Mouse (Mus musculus) monocyte, adult 2 months (primary cell): ENCODE data around the gene Zfp54.
"Not testable (repeated sequence)": the region's sequence is repeated elsewhere in the genome, so short reads cannot be mapped to it uniquely, and the experiment has no call there.

Source experiments
- DNase-seq, 2 experiments: peaks; one replicate each; pipeline ENCODE4 v3.0.0; 2022; ENCODE audit warnings: low spot score in 2 of 2, low read depth in 1 of 2

Gene Zfp54

DNA sequence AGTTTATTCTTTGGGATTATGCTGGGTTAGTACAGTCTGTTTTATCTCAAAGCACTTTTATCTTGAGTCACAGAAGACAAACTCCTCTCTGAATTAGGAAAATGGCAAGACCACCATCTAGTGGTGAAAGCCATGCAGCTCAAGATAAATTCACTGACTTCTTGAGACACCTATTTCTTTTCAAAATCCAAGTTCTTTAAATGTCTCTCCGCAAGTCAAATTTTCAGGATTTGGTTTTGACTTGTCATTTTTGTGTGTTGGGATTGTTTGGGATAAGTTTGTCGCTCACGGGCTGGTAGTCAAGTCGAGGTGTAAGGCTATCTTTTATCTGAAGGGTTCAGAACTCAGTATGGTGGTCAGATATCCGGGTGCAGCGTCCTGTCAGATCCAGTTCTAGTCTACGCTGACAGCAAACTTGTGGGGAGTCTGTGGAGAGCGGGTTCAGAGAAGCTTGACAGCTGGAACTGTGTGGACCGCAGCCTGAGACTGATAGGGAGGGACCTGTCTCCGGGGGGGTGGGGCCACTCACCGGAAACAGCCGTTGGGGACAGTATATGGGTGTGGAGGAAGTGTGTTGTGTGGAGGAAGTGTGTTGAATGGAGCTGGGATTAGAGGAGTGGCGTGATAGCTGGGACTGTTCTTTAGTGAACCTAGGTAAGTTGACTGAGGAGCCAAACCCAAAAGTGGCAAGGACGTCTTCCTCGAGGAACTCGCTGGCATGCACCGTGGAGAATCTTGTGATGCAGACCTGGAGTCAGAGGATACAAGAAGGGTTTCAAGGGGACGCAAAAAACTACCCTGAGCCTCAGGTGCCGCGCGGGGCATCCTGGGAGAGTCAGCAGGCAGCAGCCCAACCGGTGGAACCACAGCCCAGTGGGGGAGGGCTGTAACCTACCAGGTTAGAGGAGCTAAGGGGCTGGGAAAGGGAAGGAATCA is at the start of gene Zfp54:
Gene Zfp54 (plus strand): TSS at position 564 of the 936 bp plus-strand sequence.
- peak; percentile 17 to 21 for DNase-seq

DNA sequence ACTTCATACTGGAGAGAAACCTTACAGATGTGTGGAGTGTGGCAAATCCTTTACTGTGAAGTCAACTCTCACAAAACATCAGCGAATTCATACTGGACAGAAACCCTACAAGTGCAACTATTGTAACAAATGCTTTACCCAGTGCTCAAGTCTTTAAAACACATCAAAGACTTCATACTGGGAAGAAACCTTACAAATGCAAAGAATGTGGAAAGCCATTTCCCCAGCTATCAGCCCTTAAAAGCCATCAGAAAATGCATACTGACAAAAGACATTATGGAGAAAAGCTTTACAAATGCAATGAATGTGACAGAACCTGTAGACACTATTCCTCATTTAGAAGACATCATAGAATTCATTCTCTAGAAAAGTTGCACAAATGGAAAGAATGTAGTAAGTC is 47.7 kb upstream of the Zfp54 start:
- no peak for DNase-seq

DNA sequence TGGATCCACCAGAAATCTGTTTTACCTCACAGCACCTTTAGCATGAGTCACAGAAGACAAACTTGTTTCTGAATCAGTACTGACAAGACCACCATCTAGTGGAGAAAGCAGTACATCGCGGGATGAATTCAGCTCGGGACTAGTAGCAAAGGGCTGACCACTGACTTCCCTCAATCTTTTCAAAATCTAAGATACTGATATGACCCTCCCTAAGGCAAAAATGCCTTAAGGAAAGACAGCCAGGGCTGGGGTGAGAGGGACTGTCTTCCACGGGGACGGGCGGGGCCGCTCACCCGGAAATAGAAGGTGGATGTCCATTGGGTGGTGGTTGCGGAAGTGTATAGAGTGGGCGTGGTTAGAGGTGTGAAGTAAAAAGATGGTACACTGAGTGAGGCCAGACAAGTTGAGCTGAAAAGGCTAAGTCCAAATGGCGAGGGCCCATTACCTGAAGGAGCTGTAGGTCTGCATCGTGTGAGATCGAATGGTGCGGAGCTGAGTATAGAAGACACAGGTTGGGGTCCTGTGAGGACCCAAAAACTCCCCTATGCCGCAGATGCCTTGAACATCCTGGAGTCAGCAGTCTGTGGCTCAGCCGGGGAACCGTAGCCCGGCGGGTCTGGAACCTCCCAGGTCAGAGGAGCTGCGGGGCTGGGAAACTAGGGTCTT is 39.5 kb upstream of the Zfp54 start, which contains the start of gene Zfp677:
Gene Zfp677 (plus strand): TSS at position 358 of the 666 bp plus-strand sequence.
- peak; percentile 30 to 49 for DNase-seq

DNA sequence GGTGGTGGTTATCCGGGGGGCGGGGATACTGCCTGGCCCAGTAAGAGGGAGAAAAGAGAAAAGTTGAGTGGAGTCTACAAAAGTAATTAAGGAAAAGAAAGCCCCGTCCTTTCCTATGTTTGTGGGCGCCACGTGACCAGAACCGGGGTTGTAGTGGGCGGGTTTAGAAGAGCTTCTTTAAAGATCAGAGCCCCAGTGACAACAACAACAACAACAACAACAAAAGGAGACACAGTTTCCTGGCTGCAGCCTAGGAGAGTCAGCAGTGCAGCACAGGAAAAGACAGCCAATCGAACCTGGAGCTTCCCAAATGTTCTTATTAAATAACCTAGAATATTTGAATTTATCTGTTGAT is 39.0 kb upstream of the Zfp54 start:
- DNase-seq: no peak

DNA sequence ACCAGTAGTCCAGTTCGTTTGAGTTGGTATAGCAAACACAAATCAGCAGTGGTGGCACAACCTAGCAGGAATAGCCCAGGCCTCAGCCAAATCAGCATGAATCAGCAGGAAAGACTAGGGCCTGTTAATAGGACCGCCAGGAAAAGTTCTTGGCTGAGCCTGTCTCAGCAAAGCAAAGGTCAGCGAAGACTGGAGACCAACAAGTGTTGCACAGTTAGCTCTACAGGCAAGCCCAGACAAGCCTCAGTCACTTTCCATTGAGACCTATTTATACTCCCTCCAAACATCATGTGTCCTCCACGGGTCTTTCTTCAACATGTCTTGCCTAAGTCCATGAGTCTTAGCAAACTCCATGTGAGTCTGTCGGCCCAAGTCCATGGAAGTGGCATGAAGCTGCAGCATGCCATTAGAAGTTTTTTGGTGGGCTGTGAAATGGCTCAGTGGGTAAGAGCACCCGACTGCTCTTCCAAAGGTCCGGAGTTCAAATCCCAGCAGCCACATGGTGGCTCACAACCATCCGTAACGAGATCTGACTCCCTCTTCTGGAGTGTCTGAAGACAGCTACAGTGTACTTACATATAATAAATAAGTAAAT is 15.9 kb downstream of the Zfp54 start:
- DNase-seq: not testable (repeated sequence)

DNA sequence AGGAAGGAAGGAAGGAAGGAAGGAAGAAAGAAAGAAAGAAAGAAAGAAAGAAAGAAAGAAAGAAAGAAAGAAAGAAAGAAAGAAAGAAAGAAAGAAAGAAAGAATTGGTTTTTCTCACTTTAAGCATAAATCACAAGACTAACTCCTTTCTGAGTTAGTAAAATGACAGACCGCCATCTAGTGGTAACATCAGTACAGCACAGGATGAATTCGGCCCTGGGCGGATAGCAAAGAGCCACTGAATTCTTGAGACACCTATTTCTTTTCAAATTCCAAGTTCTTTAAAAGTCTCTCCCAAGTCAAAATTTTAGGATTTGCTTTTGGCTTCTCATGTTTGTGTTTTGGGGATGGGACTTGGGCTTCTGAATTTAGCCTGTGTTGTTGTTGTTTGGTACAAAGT is 26.6 kb downstream of the Zfp54 start:
- peak; percentile 45 to 57 for DNase-seq

DNA sequence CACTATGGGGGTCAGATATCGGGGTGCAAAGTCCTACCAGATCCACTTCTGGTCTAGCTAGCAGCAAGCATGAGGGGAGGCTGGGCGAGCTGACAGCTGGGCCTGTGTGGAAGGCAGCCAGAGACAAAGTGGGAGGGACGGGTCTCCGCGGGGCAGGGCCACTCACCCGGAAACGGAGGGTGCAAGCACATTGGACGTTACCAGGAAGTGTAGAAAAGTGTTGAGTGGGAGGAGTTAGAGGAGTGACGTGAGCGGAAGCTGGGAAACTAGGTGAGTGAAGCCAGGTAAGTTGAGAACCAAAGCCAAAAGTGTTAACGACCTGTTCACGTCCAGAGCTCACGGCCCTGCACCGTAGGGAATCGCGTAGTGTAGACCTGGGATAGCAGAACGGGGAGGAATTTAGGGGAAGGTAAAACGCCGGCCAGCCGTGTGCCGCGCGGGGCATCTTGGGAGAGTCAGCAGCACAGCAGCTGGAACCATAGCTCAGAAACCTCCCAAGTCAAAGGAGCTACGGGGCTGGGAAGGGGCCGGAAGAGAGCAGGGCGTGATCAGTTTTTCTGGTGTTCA is 27.2 kb downstream of the Zfp54 start, which contains the start of gene Zfp51:
Gene Zfp51 (plus strand): TSS at position 237 of the 567 bp plus-strand sequence.
- peak; percentile 80 to 87 for DNase-seq

DNA sequence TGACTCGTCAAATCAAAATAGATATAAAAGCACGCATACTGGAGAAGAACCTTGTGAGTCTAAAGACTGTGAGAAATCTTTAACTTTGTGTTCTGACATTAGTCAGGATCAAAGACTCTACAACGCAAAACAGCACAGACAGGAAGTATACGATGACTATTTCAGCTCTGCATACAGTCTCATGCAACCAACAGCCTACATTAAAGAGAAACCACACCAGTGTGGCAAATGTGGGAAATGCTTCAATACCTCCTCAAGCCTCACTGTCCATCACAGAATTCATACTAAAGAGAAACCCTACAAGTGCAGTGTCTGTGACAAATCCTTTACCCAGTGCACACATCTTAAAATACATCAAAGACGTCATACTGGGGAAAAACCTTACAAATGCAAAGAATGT is 40.5 kb downstream of the Zfp54 start:
- DNase-seq: no peak

DNA sequence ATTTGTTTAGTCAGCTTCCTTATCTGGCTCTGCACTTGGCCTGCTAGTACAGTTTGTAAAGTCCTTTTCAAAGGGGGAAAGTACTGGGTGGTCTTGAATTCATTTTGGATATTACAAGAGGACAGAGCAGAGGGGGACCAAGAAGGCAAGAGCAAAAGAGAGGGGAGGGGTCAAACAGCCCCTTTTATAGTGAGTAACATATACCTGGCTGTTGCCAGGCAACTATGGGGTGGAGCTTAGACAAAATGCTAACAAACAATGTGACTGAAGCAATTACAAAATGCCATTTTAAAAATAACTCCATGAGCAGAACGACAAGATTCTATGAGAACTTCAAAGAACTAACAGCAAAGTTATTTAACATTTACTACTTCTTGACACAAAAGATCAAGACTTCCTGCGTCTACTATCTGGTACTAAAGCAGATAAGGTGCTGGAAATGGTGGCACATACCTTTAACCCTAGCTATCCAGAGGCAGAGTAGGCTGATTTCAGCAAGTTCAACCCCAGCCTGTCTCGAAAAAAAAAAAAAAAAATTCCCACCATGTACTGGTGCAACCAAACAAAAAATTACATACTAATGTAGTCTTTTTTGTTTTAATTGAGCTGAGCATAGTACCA is 49.1 kb downstream of the Zfp54 start:
- DNase-seq: no peak

DNA sequence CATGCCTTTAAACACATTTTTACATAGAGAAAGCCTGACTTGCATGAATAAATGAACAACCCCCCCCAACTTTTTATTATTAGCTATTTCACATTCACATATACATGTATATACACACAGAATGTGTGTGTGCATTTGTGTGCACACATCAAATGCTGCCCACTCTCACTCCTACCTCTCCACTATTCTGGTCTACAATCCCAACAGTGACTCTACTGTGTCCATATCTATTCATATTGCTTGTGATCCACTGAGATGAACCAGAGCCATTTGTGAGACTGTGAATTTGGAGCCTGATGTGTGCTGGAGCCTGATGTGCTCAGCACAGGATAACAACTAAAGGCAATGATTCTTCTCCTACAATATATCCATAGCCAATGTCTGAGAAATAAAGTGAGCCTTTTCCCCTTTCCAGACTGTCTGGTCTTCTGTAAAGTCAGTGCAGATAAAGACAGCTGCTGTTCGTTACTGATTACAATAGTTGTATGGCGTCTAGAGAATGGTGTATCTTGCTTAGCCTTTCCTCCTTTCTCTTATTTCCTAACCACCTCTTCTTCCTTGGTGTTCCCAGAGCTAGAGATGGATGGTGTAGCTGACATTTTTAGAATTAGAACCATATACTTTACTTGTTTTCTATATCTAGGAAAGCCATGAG is 49.8 kb downstream of the Zfp54 start:
- no peak for DNase-seq

DNA sequence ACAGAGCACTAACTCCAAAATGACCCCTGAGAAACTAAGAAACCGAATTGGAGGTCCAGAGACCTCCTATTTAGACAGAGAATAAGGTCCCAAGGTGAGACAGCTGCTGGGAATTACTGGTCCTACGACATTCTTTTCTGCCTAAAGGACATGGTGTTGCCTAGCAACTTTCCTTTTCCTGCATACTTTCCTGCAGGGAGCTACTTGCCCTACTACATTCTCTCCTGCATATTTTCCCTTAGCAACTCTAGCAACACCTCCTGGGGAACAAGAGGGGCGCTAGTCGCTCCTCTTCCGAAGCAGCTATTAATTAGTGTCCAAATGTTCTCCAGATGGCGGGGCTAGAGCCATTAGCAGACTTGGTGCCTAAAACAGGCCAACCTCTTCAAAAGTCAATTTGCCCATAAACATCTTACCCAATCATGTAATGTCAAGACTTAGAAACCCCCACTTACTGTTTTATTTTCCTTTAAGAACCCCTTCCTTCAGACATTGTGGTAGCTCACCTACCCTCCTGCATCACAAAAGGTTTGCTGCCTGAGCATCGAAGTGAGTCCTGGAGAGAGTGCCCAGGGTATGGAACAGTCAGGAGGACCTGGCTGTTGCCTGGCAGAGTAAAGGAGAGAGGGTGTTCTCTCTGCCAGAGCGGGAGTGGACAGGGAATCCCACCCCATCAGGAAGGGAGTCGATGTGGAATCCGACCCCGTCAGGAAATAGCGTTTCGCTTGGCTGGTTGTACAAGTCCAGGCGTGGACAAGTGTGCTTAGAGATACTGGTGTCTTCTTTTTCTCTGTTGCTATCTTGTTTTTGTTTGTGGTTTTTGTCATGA is 50.5 kb downstream of the Zfp54 start:
- DNase-seq: no peak

DNA sequence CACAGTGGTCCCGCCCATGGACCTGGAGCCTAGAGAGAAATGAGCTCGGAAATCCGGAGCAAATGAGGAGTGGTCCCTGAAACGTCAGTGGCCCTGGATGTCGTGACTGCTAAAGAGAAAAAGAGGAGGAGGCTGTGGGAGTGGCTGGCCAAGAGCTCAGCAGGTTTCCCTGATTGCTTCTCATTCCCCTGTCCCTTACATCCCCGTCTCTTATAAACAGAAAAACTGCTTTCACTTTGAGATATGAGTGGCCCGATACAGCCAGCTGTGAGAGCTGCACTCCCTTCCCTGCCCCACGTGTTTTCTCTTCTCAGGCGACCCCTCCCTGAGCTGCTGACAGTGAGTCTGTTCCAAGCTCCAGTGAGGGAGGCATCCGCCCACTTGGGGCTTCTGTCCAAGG is 51.7 kb downstream of the Zfp54 start:
- not testable (repeated sequence) for DNase-seq

DNA sequence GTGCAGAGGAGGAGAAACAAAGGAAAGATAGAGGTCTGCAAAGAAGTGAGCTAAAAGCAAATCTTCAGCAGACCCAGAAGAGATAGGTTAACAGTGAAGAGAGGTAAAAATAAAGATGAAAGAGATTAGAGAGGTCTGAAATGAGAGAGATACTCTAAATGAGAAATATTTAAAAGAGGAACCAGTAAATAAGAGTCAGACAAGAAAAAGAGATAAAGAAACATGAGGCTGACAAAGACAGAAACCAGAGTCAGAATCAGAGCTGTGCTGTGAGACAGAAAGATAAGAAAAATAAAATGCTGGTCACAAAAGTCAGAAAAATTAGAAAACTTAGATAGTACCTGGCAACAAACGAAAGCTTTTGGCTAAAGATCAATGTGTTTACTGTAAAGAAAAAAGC is 52.3 kb downstream of the Zfp54 start:
- DNase-seq: not testable (repeated sequence)

DNA sequence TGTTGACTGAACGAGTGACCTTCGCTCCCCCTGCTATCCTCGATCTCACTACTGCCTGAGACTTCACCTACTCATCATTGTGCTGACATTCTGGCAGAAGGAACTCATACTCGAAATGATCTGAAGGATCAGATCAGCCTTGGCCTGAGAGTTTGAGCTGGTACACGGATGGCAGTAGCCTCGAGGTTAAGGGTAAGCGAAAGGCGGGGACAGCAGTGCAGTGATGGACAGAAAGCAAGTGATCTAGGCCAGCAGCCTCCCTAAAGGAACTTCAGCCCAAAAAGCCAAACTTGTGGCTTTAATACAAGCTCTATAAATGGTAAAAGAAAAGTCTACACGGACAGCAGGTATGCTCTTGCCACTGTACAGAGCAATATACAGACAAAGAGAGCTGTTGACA is 53.3 kb downstream of the Zfp54 start:
- not testable (repeated sequence) for DNase-seq

DNA sequence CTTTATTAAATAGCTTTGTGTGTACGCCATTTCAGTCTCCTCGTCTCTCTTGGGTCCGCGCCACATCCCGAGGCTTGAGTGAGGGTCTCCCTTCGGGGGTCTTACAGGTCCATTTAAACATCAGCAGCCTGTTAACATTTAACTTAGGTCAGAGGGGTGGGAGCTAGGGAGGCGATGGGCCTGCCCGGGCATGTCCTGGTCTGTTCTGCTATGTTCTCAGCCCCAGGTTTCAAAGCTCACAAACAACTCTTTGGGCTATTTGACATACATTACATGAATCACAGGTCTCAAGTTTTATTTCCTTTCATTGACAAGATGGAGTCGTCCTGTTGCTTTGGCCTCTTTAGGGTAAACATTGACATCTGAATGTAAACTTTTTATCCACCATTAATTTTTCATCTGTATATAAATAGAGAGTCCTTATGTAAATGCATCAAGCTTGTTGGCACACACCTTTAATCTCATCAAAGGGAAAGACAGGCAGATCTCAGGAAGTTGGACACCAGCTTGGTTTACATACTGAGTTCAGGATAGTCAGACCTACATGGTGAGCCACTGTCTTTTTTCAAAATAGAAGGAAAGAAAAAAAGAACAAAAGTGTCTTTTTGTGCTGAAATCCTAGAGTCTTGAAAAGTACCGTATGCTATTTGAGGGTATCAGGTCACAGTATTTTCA is 55.2 kb downstream of the Zfp54 start:
- not testable (repeated sequence) for DNase-seq
